Mouse (Mus musculus): Measurements from ENCODE around the gene Hist1h4f.
"Not testable (repeated sequence)": the region's sequence is repeated elsewhere in the genome, so short reads cannot be mapped to it uniquely, and the experiment has no call there.

GRCm38 (mm10) chr13:23561883-23562659, 10.6 kb upstream of the Hist1h4f start, which contains the start of gene Hist1h3e:
- TF ChIP-seq POLR2A (IDR thresholded peaks at IDR 0.05; ENCODE audit: borderline replicate concordance, insufficient read depth, low read length) = peak; percentile 82
- TF ChIP-seq CTCF (IDR thresholded peaks at IDR 0.05; ENCODE audit: borderline replicate concordance, insufficient read depth, low read depth, low read length) = not testable (repeated sequence)

Data from cerebellum, adult 2 months (tissue).